Mouse (Mus musculus): ENCODE results near the gene Actr2. TPM values are rescaled to one million over a fixed set of nuclear protein-coding genes. Genes with fewer than 3 reads are reported as not detected.
"Not testable (repeated sequence)": the region's sequence is repeated elsewhere in the genome, so short reads cannot be mapped to it uniquely, and the experiment has no call there.

Gene Actr2
- polyA plus RNA-seq, 2 experiments = 62.6 to 64.4 TPM

DNA sequence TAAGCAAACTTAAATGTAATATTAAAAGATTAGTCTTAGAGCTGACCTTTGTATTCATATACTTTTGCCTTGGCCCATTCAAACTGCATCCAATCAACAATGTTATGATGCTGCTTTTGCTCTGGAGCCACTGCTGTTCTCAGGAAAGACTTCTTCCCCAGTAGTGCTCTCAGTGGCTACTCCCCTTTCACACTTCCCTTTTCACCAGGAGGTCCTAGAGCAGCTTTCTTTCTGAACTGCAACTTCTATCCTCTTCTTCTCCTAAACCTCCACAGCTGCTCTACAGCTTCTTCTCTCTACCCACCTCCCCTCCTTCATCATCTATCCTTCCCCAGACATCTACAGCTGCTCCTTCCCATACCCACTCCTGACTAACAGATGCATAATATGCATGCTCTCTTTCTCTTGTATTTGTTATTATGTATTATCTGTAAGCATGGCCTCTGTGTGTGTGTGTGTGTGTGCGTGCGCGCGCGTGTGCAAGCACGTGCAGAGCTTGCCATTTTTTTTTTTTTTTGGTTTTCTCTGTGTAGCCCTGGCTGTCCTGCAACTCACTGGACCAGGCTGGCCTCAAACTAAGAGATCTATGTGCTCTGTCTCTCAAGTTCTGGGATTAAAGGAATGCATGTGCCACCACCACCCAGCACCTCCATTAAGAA is 44.2 kb downstream of the Actr2 start:
- Histone ChIP-seq H3K4me2 (replicated peaks; ENCODE audit: low read depth, low read length, severe bottlenecking) (no peak overlapping the region), H3K9me3 (ENCODE audit: control insufficient read depth, low read length) (no peaks in the 10 kb centered on the region), H3K27me3 (ENCODE audit: control insufficient read depth, insufficient read depth, low read length) (no peaks in the 10 kb centered on the region), H3K36me3 (ENCODE audit: control insufficient read depth, insufficient read depth, low read length) (peaks cover 55% of the 10 kb centered on the region), H3K4me3 (replicated peaks; ENCODE audit: low read length) (no peak overlapping the region), H3K27ac (replicated peaks; ENCODE audit: low read depth, low read length) (no peak overlapping the region), H3K9ac (ENCODE audit: low read depth, low read length, severe bottlenecking) (no peak overlapping the region), H3K4me1 (ENCODE audit: control insufficient read depth, insufficient read depth, low read length) (peaks cover 3% of the 10 kb centered on the region; the same call in 1 of the 2 replicates)
- WGBS = 97% methylated on average over 6 of the region's 6 CpGs
- DNase-seq (ENCODE audit: low spot score) (no peak), ATAC-seq (ENCODE audit: low FRiP score, low read depth) (no peak)
- no peak for TF ChIP-seq POLR2A (IDR thresholded peaks at IDR 0.05; ENCODE audit: borderline replicate concordance, extremely low read depth, insufficient read depth, insufficient read length)

DNA sequence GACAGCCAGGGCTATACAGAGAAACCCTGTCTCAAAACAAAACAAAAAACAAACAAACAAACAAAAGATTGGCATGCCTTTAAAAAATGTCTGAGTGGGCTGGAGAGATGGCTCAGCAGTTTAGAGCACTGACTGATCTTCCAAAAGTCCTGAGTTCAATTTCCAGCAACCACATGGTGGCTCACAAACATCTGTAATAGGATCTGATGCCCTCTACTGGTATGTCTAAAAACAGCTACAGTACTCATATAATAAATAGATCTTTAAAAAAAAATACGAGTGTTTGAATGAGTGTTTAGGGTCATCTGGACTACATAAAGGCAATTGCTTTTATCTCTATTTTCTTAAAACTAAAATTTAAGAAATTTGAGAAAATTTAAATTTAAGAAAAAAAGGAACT is 45.2 kb downstream of the Actr2 start:
- H3K4me1 ChIP-seq (ENCODE audit: control insufficient read depth, insufficient read depth, low read length) = peaks cover 3% of the 10 kb centered on the region; the same call in 1 of the 2 replicates
- H3K4me2 ChIP-seq (replicated peaks; ENCODE audit: low read depth, low read length, severe bottlenecking) = no peak overlapping the region
- DNase-seq (ENCODE audit: low spot score) (no peak), ATAC-seq (ENCODE audit: low FRiP score, low read depth) (no peak)
- H3K9ac ChIP-seq (ENCODE audit: low read depth, low read length, severe bottlenecking) = no peak overlapping the region
- H3K4me3 ChIP-seq (replicated peaks; ENCODE audit: low read length) = no peak overlapping the region
- no peak overlapping the region for H3K27ac ChIP-seq (replicated peaks; ENCODE audit: low read depth, low read length)
- peaks cover 49% of the 10 kb centered on the region for H3K36me3 ChIP-seq (ENCODE audit: control insufficient read depth, insufficient read depth, low read length)
- no peaks in the 10 kb centered on the region for H3K27me3 ChIP-seq (ENCODE audit: control insufficient read depth, insufficient read depth, low read length)
- TF ChIP-seq POLR2A (IDR thresholded peaks at IDR 0.05; ENCODE audit: borderline replicate concordance, extremely low read depth, insufficient read depth, insufficient read length) = no peak
- no peaks in the 10 kb centered on the region for H3K9me3 ChIP-seq (ENCODE audit: control insufficient read depth, low read length)
- WGBS = 73% methylated on average over 1 of the region's 1 CpGs

DNA sequence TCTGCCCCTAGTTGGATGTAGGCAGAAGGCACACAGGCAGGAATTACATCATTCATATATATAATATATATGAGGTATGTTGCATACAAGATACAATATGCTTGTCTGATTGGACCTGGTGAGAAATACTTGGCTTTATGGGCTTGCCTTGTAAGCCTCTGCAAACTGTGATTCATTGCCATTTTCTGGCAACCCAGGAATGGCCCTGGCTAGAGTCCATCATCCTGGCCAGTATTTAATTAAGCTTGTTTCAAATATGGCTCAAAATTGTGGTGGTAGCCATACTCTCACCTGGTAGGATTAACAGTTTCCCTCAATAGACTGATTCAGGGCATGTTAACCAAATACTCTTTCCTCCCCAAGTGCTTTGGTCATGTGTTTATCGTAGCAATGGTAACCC is 46.6 kb downstream of the Actr2 start:
- H3K9me3 ChIP-seq (ENCODE audit: control insufficient read depth, low read length) = no peaks in the 10 kb centered on the region
- H3K36me3 ChIP-seq (ENCODE audit: control insufficient read depth, insufficient read depth, low read length) = peaks cover 45% of the 10 kb centered on the region
- DNase-seq (ENCODE audit: low spot score) = no peak
- WGBS = 73% methylated on average over 1 of the region's 1 CpGs
- H3K27ac ChIP-seq (replicated peaks; ENCODE audit: low read depth, low read length) = no peak overlapping the region
- no peak overlapping the region for H3K4me2 ChIP-seq (replicated peaks; ENCODE audit: low read depth, low read length, severe bottlenecking)
- no peak overlapping the region for H3K9ac ChIP-seq (ENCODE audit: low read depth, low read length, severe bottlenecking)
- H3K4me3 ChIP-seq (replicated peaks; ENCODE audit: low read length) = no peak overlapping the region
- no peak for TF ChIP-seq POLR2A (IDR thresholded peaks at IDR 0.05; ENCODE audit: borderline replicate concordance, extremely low read depth, insufficient read depth, insufficient read length)
- no peak for ATAC-seq (ENCODE audit: low FRiP score, low read depth)
- no peaks in the 10 kb centered on the region for H3K27me3 ChIP-seq (ENCODE audit: control insufficient read depth, insufficient read depth, low read length)
- peaks cover 3% of the 10 kb centered on the region; the same call in 1 of the 2 replicates for H3K4me1 ChIP-seq (ENCODE audit: control insufficient read depth, insufficient read depth, low read length)

DNA sequence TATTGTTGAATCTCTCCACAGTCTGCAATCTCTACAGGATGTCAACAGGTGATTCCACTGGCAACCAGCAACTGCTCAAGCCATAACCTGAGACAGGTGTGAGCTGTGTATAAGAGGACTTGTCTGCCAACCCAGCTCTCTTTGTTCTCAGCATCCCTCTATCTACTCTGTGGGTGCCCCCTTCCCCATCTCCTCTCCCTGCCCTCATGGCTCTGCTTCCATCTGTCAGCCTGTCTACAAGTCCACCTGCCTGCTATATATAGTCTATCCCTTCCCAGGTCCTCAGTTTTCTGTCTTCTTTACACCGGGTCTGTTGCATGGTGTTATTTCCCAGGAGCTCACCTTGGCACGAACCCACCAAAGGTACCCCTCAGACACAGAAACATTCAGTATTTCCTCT is 47.8 kb downstream of the Actr2 start:
- Histone ChIP-seq H3K27ac (replicated peaks; ENCODE audit: low read depth, low read length) (no peak overlapping the region), H3K4me2 (replicated peaks; ENCODE audit: low read depth, low read length, severe bottlenecking) (no peak overlapping the region), H3K27me3 (ENCODE audit: control insufficient read depth, insufficient read depth, low read length) (no peaks in the 10 kb centered on the region), H3K9me3 (ENCODE audit: control insufficient read depth, low read length) (no peaks in the 10 kb centered on the region), H3K9ac (ENCODE audit: low read depth, low read length, severe bottlenecking) (no peak overlapping the region), H3K4me3 (replicated peaks; ENCODE audit: low read length) (no peak overlapping the region), H3K4me1 (ENCODE audit: control insufficient read depth, insufficient read depth, low read length) (peaks cover 3% of the 10 kb centered on the region; the same call in 1 of the 2 replicates), H3K36me3 (ENCODE audit: control insufficient read depth, insufficient read depth, low read length) (peaks cover 47% of the 10 kb centered on the region)
- no peak for ATAC-seq (ENCODE audit: low FRiP score, low read depth)
- 87% methylated on average over 2 of the region's 2 CpGs for WGBS
- no peak for DNase-seq (ENCODE audit: low spot score)
- no peak for TF ChIP-seq POLR2A (IDR thresholded peaks at IDR 0.05; ENCODE audit: borderline replicate concordance, extremely low read depth, insufficient read depth, insufficient read length)

DNA sequence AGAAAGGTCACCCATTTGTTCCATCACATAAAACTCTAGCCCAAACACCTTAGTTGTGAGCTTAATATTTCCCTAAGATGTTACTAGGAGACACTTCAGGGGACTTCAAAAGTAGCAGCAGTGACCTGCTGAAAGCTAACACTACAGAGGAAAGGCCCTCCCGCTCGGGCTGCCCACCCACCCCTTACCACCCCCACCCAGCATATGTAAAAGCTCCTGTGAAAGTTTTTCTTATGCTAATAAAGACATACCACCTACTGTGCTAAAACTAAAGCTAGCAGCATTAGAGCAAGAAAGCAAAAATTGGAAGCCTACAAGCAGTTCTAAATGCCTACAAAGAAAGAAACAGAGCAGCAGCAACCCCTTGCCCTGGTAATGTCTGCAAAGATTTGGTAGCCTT is 48.6 kb downstream of the Actr2 start:
- not testable (repeated sequence) for ATAC-seq (ENCODE audit: low FRiP score, low read depth); H3K9ac ChIP-seq (ENCODE audit: low read depth, low read length, severe bottlenecking); H3K9me3 ChIP-seq (ENCODE audit: control insufficient read depth, low read length); H3K4me2 ChIP-seq (replicated peaks; ENCODE audit: low read depth, low read length, severe bottlenecking); H3K27me3 ChIP-seq (ENCODE audit: control insufficient read depth, insufficient read depth, low read length); H3K4me3 ChIP-seq (replicated peaks; ENCODE audit: low read length); DNase-seq (ENCODE audit: low spot score); H3K27ac ChIP-seq (replicated peaks; ENCODE audit: low read depth, low read length); H3K4me1 ChIP-seq (ENCODE audit: control insufficient read depth, insufficient read depth, low read length)
- H3K36me3 ChIP-seq (ENCODE audit: control insufficient read depth, insufficient read depth, low read length) = peaks cover 51% of the 10 kb centered on the region
- 42% methylated on average over 2 of the region's 2 CpGs for WGBS

DNA sequence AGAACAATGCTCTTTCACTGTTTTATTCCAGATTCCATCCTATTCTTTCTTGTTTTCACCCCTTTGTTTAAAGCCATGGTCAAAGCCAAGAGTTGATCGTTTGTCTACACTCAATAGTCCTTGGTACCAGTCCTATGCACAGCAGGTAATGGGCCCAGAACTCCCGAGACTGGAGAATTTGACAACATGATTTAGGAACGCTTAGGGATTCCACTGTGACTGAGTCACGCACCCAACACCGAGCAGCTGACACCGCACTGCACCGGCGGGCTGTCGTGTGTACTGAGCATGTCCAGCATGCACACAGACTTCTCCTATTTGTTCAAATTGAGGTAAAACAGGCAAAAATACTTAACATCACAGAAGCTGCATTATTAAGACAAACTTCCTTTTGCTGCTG is 49.9 kb downstream of the Actr2 start:
- H3K36me3 ChIP-seq (ENCODE audit: control insufficient read depth, insufficient read depth, low read length) = peaks cover 53% of the 10 kb centered on the region
- H3K9ac ChIP-seq (ENCODE audit: low read depth, low read length, severe bottlenecking); H3K27me3 ChIP-seq (ENCODE audit: control insufficient read depth, insufficient read depth, low read length); ATAC-seq (ENCODE audit: low FRiP score, low read depth); H3K4me2 ChIP-seq (replicated peaks; ENCODE audit: low read depth, low read length, severe bottlenecking); H3K4me3 ChIP-seq (replicated peaks; ENCODE audit: low read length); DNase-seq (ENCODE audit: low spot score); H3K4me1 ChIP-seq (ENCODE audit: control insufficient read depth, insufficient read depth, low read length); H3K9me3 ChIP-seq (ENCODE audit: control insufficient read depth, low read length); H3K27ac ChIP-seq (replicated peaks; ENCODE audit: low read depth, low read length): not testable (repeated sequence)
- 85% methylated on average over 9 of the region's 9 CpGs for WGBS

All from limb, embryonic 14.5 days (tissue).